Mouse (Mus musculus): ENCODE data around the gene Dph2.

- TF ChIP-seq CTCF (IDR thresholded peaks at IDR 0.05; ENCODE audit: low read depth, low read length) (no peak), POLR2A (IDR thresholded peaks at IDR 0.05; ENCODE audit: extremely low read depth, insufficient read depth, low read length) (no peak)
Measured at GRCm38 (mm10) chr4:117916386-117916785, 24.6 kb upstream of the Dph2 start.
